Mouse (Mus musculus): ENCODE data around the gene Scg5.

GRCm38 (mm10) chr2:113774150-113774805 lies 54.6 kb downstream of the Scg5 start:
- no peak for TF ChIP-seq EP300 (IDR thresholded peaks at IDR 0.05; ENCODE audit: low read depth)
- no peak for TF ChIP-seq CTCF (IDR thresholded peaks at IDR 0.05; ENCODE audit: low read depth)

Measured in liver, embryonic 14.5 days (tissue).